Mouse (Mus musculus) neural tube, embryonic 11.5 days (tissue): Measurements from ENCODE around the gene Apobr. TPM values are rescaled to one million over a fixed set of nuclear protein-coding genes. Genes with fewer than 3 reads are reported as not detected.

ENCODE experiments used
- ATAC-seq: fragments of 200-750 bp; cut with Nextera tagmentation; 2 replicates; pipeline ENCODE4 v1.8.0; 2017; ENCODE audit warnings: moderate number of reproducible peaks, mild to moderate bottlenecking, moderate TSS enrichment, moderate library complexity; ENCODE audit not compliant: insufficient read depth, low FRiP score, low TSS enrichment
- DNase-seq: peaks from one replicate; pipeline ENCODE4 v3.0.0-alpha.2; 2015; ENCODE audit warnings: low spot score
- H3K27ac ChIP-seq: fragments of 300-500 bp; sonication (generic); 2 replicates; pipeline ENCODE4 v1.5.1; 2014; ENCODE audit warnings: low read depth, mild to moderate bottlenecking, low read length
- H3K27me3 ChIP-seq: fragments of 300-500 bp; sonication (generic); 2 replicates; pipeline ENCODE4 v1.6.1; 2014; ENCODE audit warnings: mild to moderate bottlenecking, low read length, mixed read lengths; ENCODE audit not compliant: control insufficient read depth, insufficient read depth
- H3K36me3 ChIP-seq: fragments of 300-500 bp; sonication (generic); 2 replicates; pipeline ENCODE4 v1.6.1; 2014; ENCODE audit warnings: mild to moderate bottlenecking, low read length, moderate library complexity, mixed read lengths; ENCODE audit not compliant: control insufficient read depth, insufficient read depth
- H3K4me1 ChIP-seq: fragments of 300-500 bp; sonication (generic); 2 replicates; pipeline ENCODE4 v1.6.1; 2014; ENCODE audit warnings: low read length, mixed read lengths; ENCODE audit not compliant: control insufficient read depth, insufficient read depth
- H3K4me2 ChIP-seq: fragments of 300-500 bp; sonication (generic); 2 replicates; pipeline ENCODE4 v1.6.1; 2014; ENCODE audit warnings: low read depth, mild to moderate bottlenecking, moderate library complexity
- H3K4me3 ChIP-seq: fragments of 300-500 bp; sonication (generic); 2 replicates; pipeline ENCODE4 v1.5.1; 2014; ENCODE audit warnings: low read depth, low read length
- H3K9ac ChIP-seq: fragments of 300-500 bp; sonication (generic); 2 replicates; pipeline ENCODE4 v1.6.1; 2014; ENCODE audit warnings: mild to moderate bottlenecking, low read length
- H3K9me3 ChIP-seq: fragments of 300-500 bp; sonication (generic); 2 replicates; pipeline ENCODE4 v1.6.1; 2016; ENCODE audit warnings: low read length; ENCODE audit not compliant: control insufficient read depth
- WGBS: fragments of 180-500 bp; shearing (Covaris S2); extraction: QIAGEN DNeasy Blood & Tissue Kit; methylation state at CpG from one replicate; pipeline ENCODE4 v1.1.7; 2014; 5-methylcytosine and 5-hydroxymethylcytosine counted together
- microRNA-seq: library from miRNA; unstranded; fragments of <30 nt; microRNA quantifications from one replicate; pipeline ENCODE4, GENCODE M21; 2016
- polyA plus RNA-seq: library from polyadenylated mRNA; unstranded; fragments of >200 nt; fragmentation: Nextera tagmentation; extraction: Ambion mirVana; gene quantifications from 2 replicates; pipeline ENCODE4 v1.2.1, GENCODE M21; 2014

Gene Apobr
- polyA plus RNA-seq, 1 experiment from 2014 or later: 0.60 TPM

DNA sequence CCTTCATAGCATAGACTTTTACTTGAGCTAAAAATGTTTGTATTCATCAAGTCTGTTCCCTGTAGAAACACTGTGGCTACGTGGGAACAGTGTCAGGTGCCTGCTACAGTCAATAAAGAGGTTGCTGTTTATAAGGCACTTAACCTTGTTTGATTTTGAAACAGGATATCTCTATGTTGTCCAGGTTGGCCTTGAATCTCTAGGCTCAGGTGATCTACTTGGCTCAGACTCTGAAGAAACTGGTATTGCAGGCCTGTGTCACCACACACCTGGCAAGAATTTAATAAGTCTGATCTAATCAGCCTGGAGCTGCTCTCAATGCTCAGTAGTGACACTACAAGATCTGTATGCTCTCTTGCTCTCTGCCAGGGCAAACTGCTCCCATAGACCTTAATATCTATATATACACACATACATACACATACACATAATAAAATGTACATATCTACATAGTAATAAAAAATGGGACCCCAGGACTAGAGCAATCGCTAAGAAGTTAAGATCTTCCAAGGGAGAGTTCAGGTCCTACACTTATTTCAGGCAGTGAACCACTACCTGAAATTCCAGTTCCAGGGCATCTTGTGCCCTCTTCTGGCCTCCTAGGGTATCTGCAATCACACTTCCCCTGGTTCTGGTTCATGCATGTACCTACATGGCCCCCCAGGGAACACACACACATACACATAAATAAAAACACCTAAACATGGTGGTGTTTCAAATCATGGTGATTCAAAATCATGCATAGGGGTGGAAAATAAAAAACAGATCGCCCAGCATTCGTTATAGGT, 52.2 kb downstream of the Apobr start:
- H3K4me3 ChIP-seq: no peak overlapping the region
- ATAC-seq (no peak), DNase-seq (peak; percentile 26)
- H3K9ac ChIP-seq: no peak overlapping the region
- H3K4me2 ChIP-seq: no peak overlapping the region
- H3K4me1 ChIP-seq: no peaks in the 10 kb centered on the region
- H3K9me3 ChIP-seq: no peaks in the 10 kb centered on the region
- H3K27ac ChIP-seq: no peak overlapping the region
- no peaks in the 10 kb centered on the region for H3K27me3 ChIP-seq
- WGBS: 22% methylated on average over 4 of the region's 4 CpGs
- H3K36me3 ChIP-seq: no peaks in the 10 kb centered on the region

Small RNA genes lying within 50 kb of the gene (microRNA-seq; reads per million reads assigned to microRNA genes)
- not detected for gene Mir7059

Other genes with a start within 250 kb of the Apobr start
- 1.9 and 2.6 TPM in 2 replicates for gene Lat, start 215.4 kb upstream of the Apobr start, polyA plus RNA-seq
- gene Spns1, start 207.5 kb upstream of the Apobr start, polyA plus RNA-seq: 53.0 and 54.0 TPM in 2 replicates
- 4.4 and 5.5 TPM in 2 replicates for gene Nfatc2ip, start 188.2 kb upstream of the Apobr start, polyA plus RNA-seq
- gene Cd19, start 170.1 kb upstream of the Apobr start, polyA plus RNA-seq: not detected in 2 replicates
- gene Rabep2, start 156.2 kb upstream of the Apobr start, polyA plus RNA-seq: 21.4 and 23.2 TPM in 2 replicates
- 19.0 and 20.1 TPM in 2 replicates for gene Atp2a1, start 121.8 kb upstream of the Apobr start, polyA plus RNA-seq
- 51.5 and 55.5 TPM in 2 replicates for gene Sh2b1, start 109.5 kb upstream of the Apobr start, polyA plus RNA-seq
- gene Tufm, start 97.6 kb upstream of the Apobr start, polyA plus RNA-seq: 160 and 167 TPM in 2 replicates
- 62.2 and 64.2 TPM in 2 replicates for gene Atxn2l, start 81.5 kb upstream of the Apobr start, polyA plus RNA-seq
- 188 and 191 TPM in 2 replicates for gene Eif3c, start 18.5 kb upstream of the Apobr start, polyA plus RNA-seq
- 19.8 and 21.7 TPM in 2 replicates for gene Cln3, start 875 bp downstream of the Apobr start, polyA plus RNA-seq
- not detected in 2 replicates for gene Il27, start 10.0 kb downstream of the Apobr start, polyA plus RNA-seq
- gene Nupr1, start 45.9 kb downstream of the Apobr start, polyA plus RNA-seq: 1.1 and 1.4 TPM in 2 replicates
- 47.8 and 63.1 TPM in 2 replicates for gene Sgf29, start 64.4 kb downstream of the Apobr start, polyA plus RNA-seq
- gene Sult1a1, start 91.5 kb downstream of the Apobr start, polyA plus RNA-seq: not detected in 2 replicates
- 159 and 165 TPM in 2 replicates for gene Bola2, start 110.5 kb downstream of the Apobr start, polyA plus RNA-seq
- gene Slx1b, start 110.8 kb downstream of the Apobr start, polyA plus RNA-seq: 10.6 and 11.7 TPM in 2 replicates
- gene Coro1a, start 122.8 kb downstream of the Apobr start, polyA plus RNA-seq: 50.6 and 52.5 TPM in 2 replicates
- gene Mapk3, start 174.7 kb downstream of the Apobr start, polyA plus RNA-seq: 55.3 and 58.0 TPM in 2 replicates
- gene Gdpd3, start 181.4 kb downstream of the Apobr start, polyA plus RNA-seq: 1.2 and 1.5 TPM in 2 replicates
- 115 and 121 TPM in 2 replicates for gene Ypel3, start 192.0 kb downstream of the Apobr start, polyA plus RNA-seq
- gene Tbx6, start 196.5 kb downstream of the Apobr start, polyA plus RNA-seq: 0.38 and 0.64 TPM in 2 replicates
- 318 and 344 TPM in 2 replicates for gene Ppp4c, start 207.6 kb downstream of the Apobr start, polyA plus RNA-seq
- gene Fam57b, start 212.7 kb downstream of the Apobr start, polyA plus RNA-seq: 14.3 and 14.4 TPM in 2 replicates
- gene 4930451I11Rik, start 246.7 kb downstream of the Apobr start, polyA plus RNA-seq: not detected in 2 replicates